Mouse (Mus musculus) ES-E14 (cell line): Measurements from ENCODE around the gene Htra2. TPM values are rescaled to one million over a fixed set of nuclear protein-coding genes. Genes with fewer than 3 reads are reported as not detected.

Experiments
- DNase-seq: peaks from one replicate; pipeline ENCODE4 v3.0.0-alpha.2; 2013; ENCODE audit warnings: low read depth, low spot score
- H3K27ac ChIP-seq: 2 replicates; pipeline ENCODE4 v1.5.1; 2012; ENCODE audit warnings: low read depth, mild to moderate bottlenecking, low read length, moderate library complexity, mixed read lengths; ENCODE audit not compliant: poor library complexity, insufficient read depth, severe bottlenecking
- H3K36me3 ChIP-seq: 2 replicates; pipeline ENCODE4 v1.6.1; 2012; ENCODE audit warnings: mild to moderate bottlenecking, low read length, moderate library complexity, mixed read lengths; ENCODE audit not compliant: control insufficient read depth, poor library complexity, insufficient read depth, severe bottlenecking
- H3K4me1 ChIP-seq, 2 experiments: fragments of 150-350 bp in 1 of 2; sonication (generic) in 1 of 2; 2 replicates each; pipeline ENCODE4 v1.6.1; 2012; ENCODE audit warnings: low read length in 2 of 2, mild to moderate bottlenecking in 1 of 2, mixed read lengths in 1 of 2; ENCODE audit not compliant: control insufficient read depth in 2 of 2, insufficient read depth in 2 of 2, poor library complexity in 1 of 2
- H3K4me3 ChIP-seq, 2 experiments: fragments of 150-350 bp in 1 of 2; sonication (generic) in 1 of 2; 2 replicates each; pipeline ENCODE4 v1.5.1; 2012; ENCODE audit warnings: low read length in 2 of 2, low read depth in 1 of 2, mild to moderate bottlenecking in 1 of 2, mixed read lengths in 1 of 2; ENCODE audit not compliant: insufficient read depth in 1 of 2, poor library complexity in 1 of 2, severe bottlenecking in 1 of 2
- H3K9ac ChIP-seq: 2 replicates; pipeline ENCODE4 v1.6.1; 2012; ENCODE audit warnings: low read depth, mild to moderate bottlenecking, low read length, mixed read lengths; ENCODE audit not compliant: poor library complexity, insufficient read depth, severe bottlenecking
- H3K9me3 ChIP-seq: fragments of 150-350 bp; sonication (generic); 2 replicates; pipeline ENCODE4 v1.6.1; 2012; ENCODE audit warnings: low read depth, mild to moderate bottlenecking, low read length; ENCODE audit not compliant: control insufficient read depth, insufficient read depth
- CHD2 ChIP-seq: IDR thresholded peaks from 2 replicates; pipeline ENCODE4 v1.6.1; 2014; ENCODE audit warnings: mild to moderate bottlenecking, low read depth, low read length, inconsistent platforms
- HCFC1 ChIP-seq: IDR thresholded peaks from 2 replicates; pipeline ENCODE4 v1.6.1; 2012; ENCODE audit warnings: low read length, inconsistent platforms, borderline replicate concordance; ENCODE audit not compliant: insufficient read depth
- MAFK ChIP-seq: IDR thresholded peaks from 2 replicates; pipeline ENCODE4 v1.6.1; 2014; ENCODE audit warnings: mild to moderate bottlenecking, low read depth, low read length, inconsistent platforms; ENCODE audit not compliant: insufficient read depth
- ZC3H11A ChIP-seq: IDR thresholded peaks from 2 replicates; pipeline ENCODE4 v1.6.1; 2012; ENCODE audit warnings: low read depth, mild to moderate bottlenecking, inconsistent platforms, low read length, borderline replicate concordance
- ZNF384 ChIP-seq: IDR thresholded peaks from 2 replicates; pipeline ENCODE4 v1.6.1; 2012; ENCODE audit warnings: low read depth, low read length, inconsistent platforms
- in situ Hi-C, 2 experiments: fragments of 600-800 bp; cut with MboI; formaldehyde crosslinking; loops; one replicate each; pipeline ENCODE4 v1.15.1; 2025; ENCODE audit warnings: low sequenced_read_pairs in 2 of 2, inconsistent platforms in 1 of 2; ENCODE audit not compliant: unreplicated experiment in 2 of 2
- total RNA-seq: library from RNA; depleted of rRNA; stranded (reverse); fragments of 300-350 nt; gene quantifications from 2 replicates; pipeline ENCODE4 v1.2.3, GENCODE M21; 2012

Htra2 gene
- total RNA-seq, 1 experiment = 66.8 TPM

- TF ChIP-seq CHD2 = no peak
- TF ChIP-seq MAFK = no peak
- TF ChIP-seq ZNF384 = no peak
- Histone ChIP-seq H3K9me3 (no peaks in the 10 kb centered on the region), H3K9ac (no peak overlapping the region), H3K4me3 (peak overlapping the region; percentile 43 to 62), H3K36me3 (no peaks in the 10 kb centered on the region), H3K4me1 (peaks cover 0 to 3% of the 10 kb centered on the region in 2 experiments; a peak in 1 of 4 replicates), H3K27ac (no peak overlapping the region)
- in situ Hi-C loops = loop anchor here (25.0 kb wide), 2 partner anchors 643 to 1518 kb away; partner anchors contain the start of genes Cyp26b1 (in 1 of the 2) and Vax2 (in 1 of the 2)
- DNase-seq = no peak
Measured at GRCm38 (mm10) chr6:83068706-83069487, 13.8 kb upstream of the Htra2 start.

- Histone ChIP-seq H3K27ac (no peak overlapping the region), H3K9ac (no peak overlapping the region), H3K9me3 (no peaks in the 10 kb centered on the region), H3K36me3 (no peaks in the 10 kb centered on the region), H3K4me1 (peaks cover 0 to 3% of the 10 kb centered on the region in 2 experiments; a peak in 1 of 4 replicates), H3K4me3 (peak overlapping the region in 1 of 2 experiments; percentile 43; a peak in 2 of 4 replicates)
- DNase-seq = no peak
- in situ Hi-C loops = loop anchor here (25.0 kb wide), 2 partner anchors 644 to 1519 kb away; partner anchors contain the start of genes Cyp26b1 (in 1 of the 2) and Vax2 (in 1 of the 2)
- 0 out of 2 replicates have a peak, but pooled peaks have one; percentile 32 for TF ChIP-seq ZNF384
- TF ChIP-seq MAFK = no peak
Measured at GRCm38 (mm10) chr6:83068221-83068620, 13.1 kb upstream of the Htra2 start.

DNA sequence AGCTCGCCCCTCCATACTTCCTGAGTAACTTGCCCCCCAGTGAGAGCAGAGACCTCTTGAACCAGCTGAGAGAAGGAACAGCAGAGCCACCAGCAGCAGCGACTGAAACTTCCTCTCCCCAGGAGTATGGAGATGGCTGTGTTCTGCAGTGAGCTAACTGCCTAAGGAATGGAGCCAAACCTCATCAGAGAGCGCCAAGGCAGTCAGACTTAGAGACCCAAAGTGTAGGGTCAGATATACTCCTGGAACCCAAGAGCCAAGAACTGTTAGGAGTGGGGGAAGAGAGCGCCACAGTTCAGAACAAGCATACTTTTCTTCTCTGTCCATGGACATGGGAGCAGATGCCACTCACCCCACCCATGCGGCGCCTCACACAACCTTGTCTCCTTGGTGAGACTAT, 11.4 kb upstream of the Htra2 start:
- H3K36me3 ChIP-seq = no peaks in the 10 kb centered on the region
- TF ChIP-seq ZNF384 (no peak), HCFC1 (no peak), MAFK (no peak), ZC3H11A (no peak), CHD2 (no peak)
- no peak overlapping the region for H3K27ac ChIP-seq
- no peak for DNase-seq
- H3K4me3 ChIP-seq = no peak overlapping the region
- no peak overlapping the region for H3K9ac ChIP-seq
- H3K9me3 ChIP-seq = no peaks in the 10 kb centered on the region
- in situ Hi-C loops = loop anchor here (25.0 kb wide), 2 partner anchors 646 to 1521 kb away; partner anchors contain the start of genes Cyp26b1 (in 1 of the 2) and Vax2 (in 1 of the 2)
- H3K4me1 ChIP-seq = peaks cover 0 to 3% of the 10 kb centered on the region in 2 experiments; a peak in 1 of 4 replicates

- no peaks in the 10 kb centered on the region for H3K36me3 ChIP-seq
- no peak overlapping the region for H3K4me3 ChIP-seq
- H3K9ac ChIP-seq = no peak overlapping the region
- DNase-seq = no peak
- TF ChIP-seq ZC3H11A (no peak), CHD2 (no peak), HCFC1 (no peak), ZNF384 (no peak), MAFK (no peak)
- in situ Hi-C loops = loop anchor here (25.0 kb wide), 2 partner anchors 646 to 1521 kb away; partner anchors contain the start of genes Cyp26b1 (in 1 of the 2) and Vax2 (in 1 of the 2)
- no peaks in the 10 kb centered on the region for H3K9me3 ChIP-seq
- peaks cover 0 to 1% of the 10 kb centered on the region in 2 experiments; a peak in 1 of 4 replicates for H3K4me1 ChIP-seq
- H3K27ac ChIP-seq = no peak overlapping the region
Measured at GRCm38 (mm10) chr6:83065995-83066394, 10.9 kb upstream of the Htra2 start.
